Mouse (Mus musculus) limb, embryonic 14.5 days (tissue): ENCODE measurements at regions not wholly inside any gene's neighbourhood (a gene's known extent, or its start where the extent isn't known, plus 50 kb on each side); places are given as distances from the start of the nearest gene placed in this dataset.

Experiments used
- ATAC-seq: fragments of 200-750 bp; cut with Nextera tagmentation; 2 replicates; pipeline ENCODE4 v1.8.0; 2017; ENCODE audit warnings: low read depth, moderate number of reproducible peaks, moderate TSS enrichment; ENCODE audit not compliant: low FRiP score
- DNase-seq: peaks from one replicate; pipeline ENCODE4 v3.0.0-alpha.2; 2015; ENCODE audit warnings: low spot score
- H3K27ac ChIP-seq: fragments of 300-500 bp; sonication (generic); replicated peaks from 2 replicates; pipeline ENCODE4 v1.5.1; 2014; ENCODE audit warnings: low read depth, mild to moderate bottlenecking, low read length, moderate library complexity, mixed read lengths
- H3K27me3 ChIP-seq: fragments of 300-500 bp; sonication (generic); 2 replicates; pipeline ENCODE4 v1.6.1; 2014; ENCODE audit warnings: low read length, mixed read lengths; ENCODE audit not compliant: control insufficient read depth, insufficient read depth
- H3K36me3 ChIP-seq: fragments of 300-500 bp; sonication (generic); 2 replicates; pipeline ENCODE4 v1.6.1; 2014; ENCODE audit warnings: mild to moderate bottlenecking, low read length, moderate library complexity, mixed read lengths; ENCODE audit not compliant: control insufficient read depth, insufficient read depth
- H3K4me1 ChIP-seq: fragments of 300-500 bp; sonication (generic); 2 replicates; pipeline ENCODE4 v1.6.1; 2014; ENCODE audit warnings: antibody characterized with exemption, low read length, mixed read lengths; ENCODE audit not compliant: control insufficient read depth, insufficient read depth
- H3K4me2 ChIP-seq: fragments of 300-500 bp; sonication (generic); replicated peaks from 2 replicates; pipeline ENCODE4 v1.6.1; 2014; ENCODE audit warnings: low read depth, mild to moderate bottlenecking, low read length, moderate library complexity; ENCODE audit not compliant: severe bottlenecking
- H3K4me3 ChIP-seq: fragments of 300-500 bp; sonication (generic); replicated peaks from 2 replicates; pipeline ENCODE4 v1.5.1; 2014; ENCODE audit warnings: low read length
- H3K9ac ChIP-seq: fragments of 300-500 bp; sonication (generic); 2 replicates; pipeline ENCODE4 v1.6.1; 2014; ENCODE audit warnings: mild to moderate bottlenecking, low read depth, low read length, moderate library complexity; ENCODE audit not compliant: severe bottlenecking
- H3K9me3 ChIP-seq: fragments of 300-500 bp; sonication (generic); 2 replicates; pipeline ENCODE4 v1.6.1; 2016; ENCODE audit warnings: low read length; ENCODE audit not compliant: control insufficient read depth
- POLR2A ChIP-seq: fragments of 200-500 bp; IDR thresholded peaks from 2 replicates; pipeline ENCODE4 v1.8.0; 2012; ENCODE audit warnings: inconsistent platforms, mild to moderate bottlenecking, moderate library complexity, borderline replicate concordance; ENCODE audit not compliant: insufficient read depth, insufficient read length; ENCODE audit errors: extremely low read depth
- WGBS: fragments of 180-500 bp; shearing (Covaris S2); extraction: QIAGEN DNeasy Blood & Tissue Kit; methylation state at CpG from one replicate; pipeline ENCODE4 v1.1.7; 2014; 5-methylcytosine and 5-hydroxymethylcytosine counted together

DNA sequence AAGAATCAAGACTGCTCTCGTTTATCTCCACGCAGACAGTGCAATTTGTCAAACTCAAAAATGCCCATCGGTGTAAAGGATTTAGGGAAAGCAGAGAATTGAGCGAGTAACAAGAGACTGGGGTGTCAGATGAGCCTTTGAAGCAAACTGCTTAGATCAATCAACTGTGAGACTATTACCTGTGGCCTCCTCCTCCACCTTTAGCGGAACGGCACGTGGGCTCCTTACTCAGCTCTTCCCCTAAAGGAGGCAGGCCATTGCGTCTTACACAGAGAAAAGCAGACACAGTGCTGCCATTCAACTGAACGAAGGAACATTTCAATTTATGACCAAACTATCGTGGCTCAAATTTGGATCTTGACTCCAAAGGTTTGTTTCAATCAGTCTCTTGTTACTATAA lies 2692.8 kb upstream of the 5930422O12Rik start:
- TF ChIP-seq POLR2A, result no peak
- ATAC-seq, result no peak
- WGBS, result 51% methylated on average over 10 of the region's 10 CpGs

DNA sequence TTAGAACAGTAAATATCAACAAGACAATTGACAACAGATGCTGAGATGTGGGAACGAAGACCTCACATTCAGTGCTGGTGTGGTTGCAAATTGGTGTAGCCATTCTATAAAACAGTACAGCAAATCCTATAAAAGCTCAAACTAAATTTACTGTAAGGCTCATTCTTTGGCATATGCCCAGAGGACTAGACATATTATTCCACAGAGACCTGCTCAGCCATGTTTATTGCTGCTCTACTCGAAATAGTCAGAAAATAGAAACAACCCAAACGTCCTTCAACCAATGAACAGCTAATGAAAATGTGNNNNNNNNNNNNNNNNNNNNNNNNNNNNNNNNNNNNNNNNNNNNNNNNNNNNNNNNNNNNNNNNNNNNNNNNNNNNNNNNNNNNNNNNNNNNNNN lies 2681.6 kb upstream of the 5930422O12Rik start:
- H3K36me3 ChIP-seq, result no peaks in the 10 kb centered on the region
- no peaks in the 10 kb centered on the region for H3K27me3 ChIP-seq
- no peak overlapping the region for H3K9ac ChIP-seq
- TF ChIP-seq POLR2A, result no peak
- WGBS, result 39% methylated on average over 3 of the region's 3 CpGs
- H3K4me1 ChIP-seq, result no peaks in the 10 kb centered on the region
- peak; percentile 47; the same call in 1 of the 2 replicates for ATAC-seq
- no peak overlapping the region for H3K4me2 ChIP-seq
- H3K4me3 ChIP-seq, result no peak overlapping the region
- no peaks in the 10 kb centered on the region for H3K9me3 ChIP-seq
- peak; percentile 71 for DNase-seq
- H3K27ac ChIP-seq, result no peak overlapping the region

More for the DNA sequence above, 2692.8 kb upstream of the 5930422O12Rik start:
- Histone ChIP-seq H3K9me3 (no peaks in the 10 kb centered on the region), H3K36me3 (no peaks in the 10 kb centered on the region), H3K4me1 (no peaks in the 10 kb centered on the region), H3K27ac (no peak overlapping the region), H3K27me3 (no peaks in the 10 kb centered on the region), H3K9ac (no peak overlapping the region), H3K4me3 (no peak overlapping the region), H3K4me2 (no peak overlapping the region)
- DNase-seq, result no peak
